Mouse (Mus musculus) heart, embryonic 11.5 days (tissue): ENCODE results near the gene Tmem104. TPM values are rescaled to one million over a fixed set of nuclear protein-coding genes. Genes with fewer than 3 reads are reported as not detected.

Experiments used
- ATAC-seq: fragments of 200-750 bp; cut with Nextera tagmentation; replicated peaks from 2 replicates; pipeline ENCODE4 v1.8.0; 2017; ENCODE audit warnings: moderate library complexity; ENCODE audit not compliant: insufficient number of reproducible peaks, low FRiP score, low TSS enrichment
- H3K27ac ChIP-seq: fragments of 300-500 bp; sonication (generic); 2 replicates; pipeline ENCODE4 v1.5.1; 2014; ENCODE audit warnings: mild to moderate bottlenecking, low read depth, low read length
- H3K27me3 ChIP-seq: fragments of 300-500 bp; sonication (generic); 2 replicates; pipeline ENCODE4 v1.6.1; 2014; ENCODE audit warnings: mild to moderate bottlenecking, low read length, mixed read lengths; ENCODE audit not compliant: control insufficient read depth, insufficient read depth
- H3K36me3 ChIP-seq: fragments of 300-500 bp; sonication (generic); 2 replicates; pipeline ENCODE4 v1.6.1; 2014; ENCODE audit warnings: mild to moderate bottlenecking, low read length, moderate library complexity, mixed read lengths; ENCODE audit not compliant: control insufficient read depth, insufficient read depth
- H3K4me1 ChIP-seq: fragments of 300-500 bp; sonication (generic); 2 replicates; pipeline ENCODE4 v1.6.1; 2014; ENCODE audit warnings: low read length; ENCODE audit not compliant: control insufficient read depth, insufficient read depth
- H3K4me2 ChIP-seq: fragments of 300-500 bp; sonication (generic); 2 replicates; pipeline ENCODE4 v1.6.1; 2014; ENCODE audit warnings: mild to moderate bottlenecking, moderate library complexity
- H3K4me3 ChIP-seq: fragments of 300-500 bp; sonication (generic); 2 replicates; pipeline ENCODE4 v1.5.1; 2014; ENCODE audit warnings: low read depth, low read length
- H3K9ac ChIP-seq: fragments of 300-500 bp; sonication (generic); 2 replicates; pipeline ENCODE4 v1.6.1; 2014; ENCODE audit warnings: mild to moderate bottlenecking, low read depth, low read length, moderate library complexity
- H3K9me3 ChIP-seq: fragments of 300-500 bp; sonication (generic); replicated peaks from 2 replicates; pipeline ENCODE4 v1.6.1; 2016; ENCODE audit warnings: low read length; ENCODE audit not compliant: control insufficient read depth
- WGBS: fragments of 180-500 bp; shearing (Covaris S2); extraction: QIAGEN DNeasy Blood & Tissue Kit; methylation state at CpG from one replicate; pipeline ENCODE4 v1.1.7; 2014; ENCODE audit not compliant: insufficient replicate concordance; 5-methylcytosine and 5-hydroxymethylcytosine counted together
- microRNA-seq: library from miRNA; unstranded; fragments of <30 nt; microRNA quantifications from one replicate; pipeline ENCODE4, GENCODE M21; 2016; ENCODE audit warnings: borderline number of aligned reads
- polyA plus RNA-seq: library from polyadenylated mRNA; unstranded; fragments of >200 nt; fragmentation: Nextera tagmentation; extraction: Ambion mirVana; gene quantifications from 2 replicates; pipeline ENCODE4 v1.2.1, GENCODE M21; 2014

Tmem104 gene
- polyA plus RNA-seq, 1 experiment from 2014 or later = 7.5 TPM

GRCm38 (mm10) chr11:115291503-115291902, 104.2 kb downstream of the Tmem104 start:
- no peaks in the 10 kb centered on the region for H3K9me3 ChIP-seq
- H3K4me1 ChIP-seq = no peaks in the 10 kb centered on the region; the same call in 1 of the 2 replicates
- H3K27ac ChIP-seq = no peak overlapping the region; the same call in 1 of the 2 replicates
- H3K27me3 ChIP-seq = peaks cover 8% of the 10 kb centered on the region; the same call in 1 of the 2 replicates
- 77% methylated on average over 10 of the region's 10 CpGs for WGBS
- H3K4me3 ChIP-seq = no peak overlapping the region
- H3K36me3 ChIP-seq = no peaks in the 10 kb centered on the region
- no peak overlapping the region for H3K9ac ChIP-seq
- no peak for ATAC-seq
- H3K4me2 ChIP-seq = no peak overlapping the region

- H3K36me3 ChIP-seq = no peaks in the 10 kb centered on the region
- H3K9ac ChIP-seq = no peak overlapping the region
- no peaks in the 10 kb centered on the region for H3K9me3 ChIP-seq
- WGBS = 55% methylated on average over 14 of the region's 14 CpGs
- H3K4me3 ChIP-seq = no peak overlapping the region
- no peak for ATAC-seq
- no peak overlapping the region for H3K27ac ChIP-seq
- H3K4me1 ChIP-seq = peaks cover 4% of the 10 kb centered on the region; the same call in 1 of the 2 replicates
- peaks cover 19% of the 10 kb centered on the region for H3K27me3 ChIP-seq
- H3K4me2 ChIP-seq = no peak overlapping the region
These were observed 105.5 kb downstream of the Tmem104 start for GRCm38 (mm10) chr11:115292631-115293375.

GRCm38 (mm10) chr11:115295939-115296338, 108.7 kb downstream of the Tmem104 start:
- Histone ChIP-seq H3K4me3 (no peak overlapping the region), H3K4me1 (peaks cover 4% of the 10 kb centered on the region; the same call in 1 of the 2 replicates), H3K9me3 (no peaks in the 10 kb centered on the region), H3K4me2 (no peak overlapping the region), H3K27me3 (peaks cover 36% of the 10 kb centered on the region), H3K9ac (no peak overlapping the region), H3K36me3 (no peaks in the 10 kb centered on the region), H3K27ac (no peak overlapping the region)
- no peak for ATAC-seq
- 84% methylated on average over 11 of the region's 11 CpGs for WGBS

Small RNA genes within 50 kb of the gene (microRNA-seq; reads per million reads assigned to microRNA genes)
- gene Gm25837 = not detected

Other genes starting within 250 kb of the Tmem104 start
- gene Cd300c, start 218.3 kb upstream of the Tmem104 start, polyA plus RNA-seq = not detected in 2 replicates
- not detected in 2 replicates for gene Cd300ld, start 197.6 kb upstream of the Tmem104 start, polyA plus RNA-seq
- 0.93 and 0.96 TPM in 2 replicates for gene Cd300c2, start 185.6 kb upstream of the Tmem104 start, polyA plus RNA-seq
- not detected in 2 replicates for gene Cd300ld2, start 171.3 kb upstream of the Tmem104 start, polyA plus RNA-seq
- not detected in 2 replicates for gene Cd300ld4, start 160.5 kb upstream of the Tmem104 start, polyA plus RNA-seq
- not detected in 2 replicates for gene Cd300ld5, start 149.7 kb upstream of the Tmem104 start, polyA plus RNA-seq
- gene Cd300ld3, start 139.1 kb upstream of the Tmem104 start, polyA plus RNA-seq = not detected in 2 replicates
- gene Cd300e, start 125.3 kb upstream of the Tmem104 start, polyA plus RNA-seq = not detected in 2 replicates
- 1.3 and 2.9 TPM in 2 replicates for gene Rab37, start 96.1 kb upstream of the Tmem104 start, polyA plus RNA-seq
- 0.19 and 0.20 TPM in 2 replicates for gene Cd300lf, start 53.5 kb upstream of the Tmem104 start, polyA plus RNA-seq
- gene Slc9a3r1, start 24.1 kb upstream of the Tmem104 start, polyA plus RNA-seq = 26.4 and 31.1 TPM in 2 replicates
- gene Nat9, start 372 bp downstream of the Tmem104 start, polyA plus RNA-seq = 13.7 and 15.7 TPM in 2 replicates
- 0.13 TPM in 1 of 2 replicates, not detected in the other for gene Grin2c, start 79.8 kb downstream of the Tmem104 start, polyA plus RNA-seq
- gene Fdxr, start 89.6 kb downstream of the Tmem104 start, polyA plus RNA-seq = 10.0 and 12.0 TPM in 2 replicates
- 0.89 and 1.2 TPM in 2 replicates for gene Fads6, start 110.2 kb downstream of the Tmem104 start, polyA plus RNA-seq
- gene Otop2, start 119.7 kb downstream of the Tmem104 start, polyA plus RNA-seq = not detected in 2 replicates
- 0.06 and 0.17 TPM in 2 replicates for gene Ush1g, start 134.6 kb downstream of the Tmem104 start, polyA plus RNA-seq
- not detected in 2 replicates for gene Otop3, start 147.2 kb downstream of the Tmem104 start, polyA plus RNA-seq
- 6.2 and 7.8 TPM in 2 replicates for gene Hid1, start 180.3 kb downstream of the Tmem104 start, polyA plus RNA-seq
- 6.2 and 7.8 TPM in 2 replicates for gene Cdr2l, start 194.4 kb downstream of the Tmem104 start, polyA plus RNA-seq
- 163 and 177 TPM in 2 replicates for gene Mrpl58, start 216.3 kb downstream of the Tmem104 start, polyA plus RNA-seq
- gene Atp5h, start 232.5 kb downstream of the Tmem104 start, polyA plus RNA-seq = 1,505 and 1,518 TPM in 2 replicates
- gene Kctd2, start 232.6 kb downstream of the Tmem104 start, polyA plus RNA-seq = 12.0 and 12.7 TPM in 2 replicates